In genomic region chr5:120627515-120628300, GRCm38 (mm10) we compare ENCODE assay signal across 28 mouse cellular contexts. TPM values are rescaled to one million over a fixed set of nuclear protein-coding genes. Genes with fewer than 3 reads are reported as not detected.
DNase-seq lines count a peak whose midpoint lies in the region; ATAC-seq and TF ChIP-seq lines count a peak whose summit lies in the region.
"Had no signal": no experiment of that assay in that cellular context is flagged by ENCODE, and none has a peak within 500 bp of the region (broad histone marks: within the 10 kb centered on the region; RNA-seq: fewer than 3 reads in every experiment).

No protein-coding gene starts in this region.

- H3K27ac ChIP-seq in hindbrain, embryonic 10.5 days = peak overlapping the region; percentile 67
- H3K27ac ChIP-seq in hindbrain, embryonic 13.5 days = no peak overlapping the region
- H3K27ac ChIP-seq in midbrain, embryonic 16.5 days (ENCODE audit: low read length) = no peak overlapping the region
- no peak overlapping the region for H3K27ac ChIP-seq in midbrain, embryonic 15.5 days
- H3K27ac ChIP-seq: embryonic facial prominence, embryonic 12.5 days; heart, embryonic 13.5 days; hindbrain, embryonic 14.5 days; kidney, embryonic 15.5 days; layer of hippocampus, adult 2 months; left cerebral cortex, adult 2 months; liver, embryonic 14.5 days; macrophage; neural tube, embryonic 12.5 days had no signal

- 86% methylated on average over 15 of the region's 15 CpGs for WGBS in hindbrain, embryonic 10.5 days
- 70% methylated on average over 15 of the region's 15 CpGs for WGBS in hindbrain, embryonic 13.5 days
- WGBS in midbrain, embryonic 16.5 days = 78% methylated on average over 15 of the region's 15 CpGs
- 78% methylated on average over 15 of the region's 15 CpGs for WGBS in midbrain, embryonic 15.5 days

- H3K4me3 ChIP-seq in hindbrain, embryonic 10.5 days = no peak overlapping the region
- no peak overlapping the region for H3K4me3 ChIP-seq in hindbrain, embryonic 13.5 days
- H3K4me3 ChIP-seq in midbrain, embryonic 16.5 days (ENCODE audit: low read depth, low read length) = no peak overlapping the region
- no peak overlapping the region for H3K4me3 ChIP-seq in midbrain, embryonic 15.5 days
- no peak overlapping the region for H3K4me3 ChIP-seq in myocyte
- H3K4me3 ChIP-seq: embryonic facial prominence, embryonic 12.5 days; heart, embryonic 13.5 days; kidney, embryonic 15.5 days; layer of hippocampus, adult 2 months; left cerebral cortex, adult 2 months; neural tube, embryonic 12.5 days had no signal

- no peak overlapping the region for H3ac ChIP-seq in myocyte (ENCODE audit: control insufficient read depth, insufficient read length)

- no peaks in the 10 kb centered on the region for H3K79me2 ChIP-seq in myocyte (ENCODE audit: control insufficient read depth, insufficient read depth)

- no peak overlapping the region for H3K9ac ChIP-seq in hindbrain, embryonic 13.5 days
- peak overlapping the region; percentile 20; the same call in 1 of the 2 replicates for H3K9ac ChIP-seq in midbrain, embryonic 16.5 days (ENCODE audit: low read depth, low read length)
- no peak overlapping the region for H3K9ac ChIP-seq in midbrain, embryonic 15.5 days
- H3K9ac ChIP-seq: embryonic facial prominence, embryonic 12.5 days; forebrain, postnatal 0 days; heart, embryonic 13.5 days; hindbrain, embryonic 14.5 days; kidney, embryonic 15.5 days; liver, embryonic 14.5 days; neural tube, embryonic 12.5 days had no signal

- DNase-seq in hindbrain, embryonic 10.5 days (ENCODE audit: low spot score) = peak; percentile 38
- DNase-seq in cerebellum, adult 8-10 months = no peak
- DNase-seq: adrenal gland, adult 8-10 months; cerebellum, adult 2 months; forebrain, postnatal 0 days; gastrocnemius, postnatal 10 days; heart, postnatal 10 days; kidney, adult 18-20 months; liver; lung, adult 2 months; lung, postnatal 10 days; thymus, adult 2 months had no signal

- H3K4me1 ChIP-seq in hindbrain, embryonic 10.5 days (replicated peaks) = peaks cover 36% of the 10 kb centered on the region
- H3K4me1 ChIP-seq in hindbrain, embryonic 13.5 days (replicated peaks) = peaks cover 18% of the 10 kb centered on the region
- H3K4me1 ChIP-seq in midbrain, embryonic 16.5 days (ENCODE audit: control insufficient read depth, insufficient read depth, low read length) = peaks cover 3% of the 10 kb centered on the region; the same call in 1 of the 2 replicates
- H3K4me1 ChIP-seq in midbrain, embryonic 15.5 days = peaks cover 5% of the 10 kb centered on the region
- H3K4me1 ChIP-seq: embryonic facial prominence, embryonic 12.5 days; neural tube, embryonic 12.5 days had no signal

- H3K27me3 ChIP-seq in hindbrain, embryonic 10.5 days (ENCODE audit: insufficient read depth, poor library complexity, severe bottlenecking) = peaks cover 30% of the 10 kb centered on the region
- peaks cover 33% of the 10 kb centered on the region for H3K27me3 ChIP-seq in hindbrain, embryonic 13.5 days
- no peaks in the 10 kb centered on the region for H3K27me3 ChIP-seq in midbrain, embryonic 16.5 days (ENCODE audit: control insufficient read depth, insufficient read depth, low read depth, low read length)
- peaks cover 8% of the 10 kb centered on the region for H3K27me3 ChIP-seq in midbrain, embryonic 15.5 days (replicated peaks)
- no peaks in the 10 kb centered on the region for H3K27me3 ChIP-seq in myocyte (ENCODE audit: control insufficient read depth, insufficient read depth, insufficient read length)

- H3K4me2 ChIP-seq in hindbrain, embryonic 13.5 days = no peak overlapping the region
- no peak overlapping the region for H3K4me2 ChIP-seq in midbrain, embryonic 16.5 days (ENCODE audit: low read length)
- no peak overlapping the region for H3K4me2 ChIP-seq in midbrain, embryonic 15.5 days
- no peak overlapping the region for H3K4me2 ChIP-seq in myocyte (ENCODE audit: low read depth)
- H3K4me2 ChIP-seq: embryonic facial prominence, embryonic 12.5 days; heart, embryonic 13.5 days; hindbrain, embryonic 14.5 days; kidney, embryonic 15.5 days; neural tube, embryonic 12.5 days had no signal

- TF ChIP-seq POLR2A in myocyte (IDR thresholded peaks at IDR 0.05; ENCODE audit: insufficient read length, low read depth) = no peak

- peaks cover 62% of the 10 kb centered on the region for H3K36me3 ChIP-seq in hindbrain, embryonic 10.5 days
- H3K36me3 ChIP-seq in hindbrain, embryonic 13.5 days = peaks cover 56% of the 10 kb centered on the region
- peaks cover 21% of the 10 kb centered on the region for H3K36me3 ChIP-seq in midbrain, embryonic 16.5 days (ENCODE audit: control insufficient read depth, insufficient read depth, low read length)
- 0 out of 2 replicates have a peak, but pooled peaks cover 19% of the 10 kb centered on the region for H3K36me3 ChIP-seq in midbrain, embryonic 15.5 days (replicated peaks)
- peaks cover 3% of the 10 kb centered on the region for H3K36me3 ChIP-seq in myocyte (ENCODE audit: control insufficient read depth, insufficient read depth)

- ATAC-seq in hindbrain, embryonic 13.5 days (ENCODE audit: low FRiP score) = no peak
- ATAC-seq in midbrain, embryonic 16.5 days = no peak
- ATAC-seq in midbrain, embryonic 15.5 days (replicated peaks) = no peak
- ATAC-seq in CD4-positive, CD25-positive, alpha-beta regulatory T cell, adult 4 months = no peak
- ATAC-seq: forebrain, postnatal 0 days had no signal

- peaks cover 8% of the 10 kb centered on the region; the same call in 1 of the 2 replicates for H3K9me3 ChIP-seq in hindbrain, embryonic 10.5 days
- H3K9me3 ChIP-seq in hindbrain, embryonic 13.5 days = no peaks in the 10 kb centered on the region
- H3K9me3 ChIP-seq in midbrain, embryonic 16.5 days (replicated peaks; ENCODE audit: control insufficient read depth, low read length, poor library complexity, severe bottlenecking) = no peaks in the 10 kb centered on the region
- no peaks in the 10 kb centered on the region for H3K9me3 ChIP-seq in midbrain, embryonic 15.5 days
- H3K9me3 ChIP-seq: embryonic facial prominence, embryonic 12.5 days; heart, embryonic 13.5 days; kidney, embryonic 15.5 days had no signal

TF ChIP-seq in myocyte, 11 proteins besides CTCF, POLR2A, EP300 and RAD21 (continues in another document):
- TF ChIP-seq SRF (IDR thresholded peaks at IDR 0.05; ENCODE audit: control insufficient read depth, insufficient read length, low read depth) = no peak
- no peak for TF ChIP-seq USF1 (IDR thresholded peaks at IDR 0.05; ENCODE audit: low read depth)
- no peak for TF ChIP-seq TCF3 (IDR thresholded peaks at IDR 0.05; ENCODE audit: insufficient read length, low read depth)
- no peak for TF ChIP-seq MAX (IDR thresholded peaks at IDR 0.05; ENCODE audit: low read depth)
- no peak for TF ChIP-seq POLR2AphosphoS2 (IDR thresholded peaks at IDR 0.05; ENCODE audit: insufficient read length, low read depth)
- TF ChIP-seq E2F4 (IDR thresholded peaks at IDR 0.05; ENCODE audit: insufficient read depth) = no peak
- no peak for TF ChIP-seq CEBPB (IDR thresholded peaks at IDR 0.05; ENCODE audit: insufficient read depth, poor library complexity, severe bottlenecking)

RNA-seq across cellular contexts. Expression of gene Cfap73, which starts 6.3 kb away (rescaled TPM):
- polyA plus RNA-seq in hindbrain, embryonic 10.5 days (2016; fragmentation: Nextera tagmentation; extraction: Ambion mirVana) = 0.85 TPM in 1 of 2 replicates, not detected in the other
- 0.28 and 0.49 TPM in 2 replicates for polyA plus RNA-seq in hindbrain, embryonic 13.5 days (2015; fragmentation: Nextera tagmentation; extraction: Ambion mirVana)
- polyA plus RNA-seq in midbrain, embryonic 16.5 days (2015; fragmentation: Nextera tagmentation; extraction: Ambion mirVana) = 0.47 and 1.2 TPM in 2 replicates
- polyA plus RNA-seq in midbrain, embryonic 15.5 days (2015; fragmentation: Nextera tagmentation; extraction: Ambion mirVana) = 0.44 and 0.70 TPM in 2 replicates
- polyA plus RNA-seq in myocyte (2012; fragmentation: generic; extraction: Trizol) = not detected
- not detected for polyA plus RNA-seq in CD4-positive, CD25-positive, alpha-beta regulatory T cell, adult 4 months (2017; shearing (Covaris generic))
- polyA plus RNA-seq: embryonic facial prominence, embryonic 12.5 days; forebrain, embryonic 11.5 days; heart, embryonic 13.5 days; intestine, embryonic 14.5 days; kidney, embryonic 15.5 days; liver, embryonic 14.5 days; macrophage; neural tube, embryonic 12.5 days had no signal

RNA-seq across cellular contexts. Expression of gene Ddx54, which starts 15.2 kb away (rescaled TPM):
- 62.2 and 64.7 TPM in 2 replicates for polyA plus RNA-seq in hindbrain, embryonic 10.5 days (2016; fragmentation: Nextera tagmentation; extraction: Ambion mirVana)
- polyA plus RNA-seq in hindbrain, embryonic 13.5 days (2015; fragmentation: Nextera tagmentation; extraction: Ambion mirVana) = 44.0 and 47.7 TPM in 2 replicates
- polyA plus RNA-seq in midbrain, embryonic 16.5 days (2015; fragmentation: Nextera tagmentation; extraction: Ambion mirVana) = 38.7 and 39.9 TPM in 2 replicates
- polyA plus RNA-seq in midbrain, embryonic 15.5 days (2015; fragmentation: Nextera tagmentation; extraction: Ambion mirVana) = 39.9 and 43.7 TPM in 2 replicates
- 56.3 TPM for polyA plus RNA-seq in myocyte (2012; fragmentation: generic; extraction: Trizol)
- polyA plus RNA-seq in CD4-positive, CD25-positive, alpha-beta regulatory T cell, adult 4 months (2017; shearing (Covaris generic)) = 10 to 100 TPM; 14.4 to 18.6 TPM

RNA-seq across cellular contexts. Expression of gene Rita1, which starts 15.3 kb away (rescaled TPM):
- 19.0 and 19.6 TPM in 2 replicates for polyA plus RNA-seq in hindbrain, embryonic 10.5 days (2016; fragmentation: Nextera tagmentation; extraction: Ambion mirVana)
- 26.2 TPM in 2 replicates for polyA plus RNA-seq in hindbrain, embryonic 13.5 days (2015; fragmentation: Nextera tagmentation; extraction: Ambion mirVana)
- 27.2 and 33.1 TPM in 2 replicates for polyA plus RNA-seq in midbrain, embryonic 16.5 days (2015; fragmentation: Nextera tagmentation; extraction: Ambion mirVana)
- polyA plus RNA-seq in midbrain, embryonic 15.5 days (2015; fragmentation: Nextera tagmentation; extraction: Ambion mirVana) = 28.3 and 30.6 TPM in 2 replicates
- polyA plus RNA-seq in myocyte (2012; fragmentation: generic; extraction: Trizol) = 14.7 TPM
- 1 to 10 TPM; 2.2 to 6.3 TPM for polyA plus RNA-seq in CD4-positive, CD25-positive, alpha-beta regulatory T cell, adult 4 months (2017; shearing (Covaris generic))

RNA-seq across cellular contexts. Expression of gene Rasal1, which starts 20.9 kb away (rescaled TPM):
- 0.13 and 0.15 TPM in 2 replicates for polyA plus RNA-seq in hindbrain, embryonic 10.5 days (2016; fragmentation: Nextera tagmentation; extraction: Ambion mirVana)
- 0.14 TPM in 2 replicates for polyA plus RNA-seq in hindbrain, embryonic 13.5 days (2015; fragmentation: Nextera tagmentation; extraction: Ambion mirVana)
- polyA plus RNA-seq in midbrain, embryonic 16.5 days (2015; fragmentation: Nextera tagmentation; extraction: Ambion mirVana) = 2.4 and 4.9 TPM in 2 replicates
- 1.0 and 1.6 TPM in 2 replicates for polyA plus RNA-seq in midbrain, embryonic 15.5 days (2015; fragmentation: Nextera tagmentation; extraction: Ambion mirVana)
- polyA plus RNA-seq in myocyte (2012; fragmentation: generic; extraction: Trizol) = 0.01 TPM
- 10 to 100 TPM in 1 of 2 experiments, 1 to 10 TPM in 1; 7.2 to 15.4 TPM for polyA plus RNA-seq in CD4-positive, CD25-positive, alpha-beta regulatory T cell, adult 4 months (2017; shearing (Covaris generic))
- polyA plus RNA-seq: forebrain, embryonic 11.5 days; macrophage had no signal

RNA-seq across cellular contexts. Expression of gene Iqcd, which starts 38.9 kb away (rescaled TPM):
- 1.3 and 2.8 TPM in 2 replicates for polyA plus RNA-seq in hindbrain, embryonic 10.5 days (2016; fragmentation: Nextera tagmentation; extraction: Ambion mirVana)
- polyA plus RNA-seq in hindbrain, embryonic 13.5 days (2015; fragmentation: Nextera tagmentation; extraction: Ambion mirVana) = 2.4 and 2.6 TPM in 2 replicates
- 2.0 and 2.1 TPM in 2 replicates for polyA plus RNA-seq in midbrain, embryonic 16.5 days (2015; fragmentation: Nextera tagmentation; extraction: Ambion mirVana)
- polyA plus RNA-seq in midbrain, embryonic 15.5 days (2015; fragmentation: Nextera tagmentation; extraction: Ambion mirVana) = 1.7 and 1.8 TPM in 2 replicates
- 0.91 TPM for polyA plus RNA-seq in myocyte (2012; fragmentation: generic; extraction: Trizol)
- 1 to 10 TPM in 1 of 2 experiments, under 1 TPM in 1; 0.40 to 1.1 TPM for polyA plus RNA-seq in CD4-positive, CD25-positive, alpha-beta regulatory T cell, adult 4 months (2017; shearing (Covaris generic))
